Mouse (Mus musculus) cerebellum, adult 2 months (tissue): Measurements from ENCODE around the gene Prmt3. TPM values are rescaled to one million over a fixed set of nuclear protein-coding genes. Genes with fewer than 3 reads are reported as not detected.

Source experiments
- DNase-seq, 2 experiments: peaks; one replicate each; pipeline ENCODE4 v3.0.0; 2021
- H3K27ac ChIP-seq: fragments of 200-500 bp; 2 replicates; pipeline ENCODE4 v1.5.1; 2012; ENCODE audit warnings: low read length, control low read depth, inconsistent platforms; ENCODE audit not compliant: insufficient read depth
- H3K27me3 ChIP-seq: fragments of 200-500 bp; 2 replicates; pipeline ENCODE4 v1.6.1; 2012; ENCODE audit warnings: inconsistent platforms, mild to moderate bottlenecking, low read length, moderate library complexity; ENCODE audit not compliant: control insufficient read depth, insufficient read depth
- H3K4me1 ChIP-seq: fragments of 200-500 bp; 2 replicates; pipeline ENCODE4 v1.6.1; 2011; ENCODE audit warnings: low read length; ENCODE audit not compliant: control insufficient read depth, insufficient read depth
- H3K4me3 ChIP-seq: fragments of 200-500 bp; replicated peaks from 2 replicates; pipeline ENCODE3; 2011; ENCODE audit warnings: mild to moderate bottlenecking, low read depth, low read length, control low read depth; ENCODE audit not compliant: insufficient read depth
- CTCF ChIP-seq: fragments of 200-500 bp; IDR thresholded peaks from 2 replicates; pipeline ENCODE4 v1.5.1; 2011; ENCODE audit warnings: low read depth, mild to moderate bottlenecking, control low read depth, low read length, moderate library complexity, borderline replicate concordance; ENCODE audit not compliant: insufficient read depth
- POLR2A ChIP-seq: fragments of 200-500 bp; IDR thresholded peaks from 2 replicates; pipeline ENCODE4 v1.6.1; 2011; ENCODE audit warnings: low read length, control low read depth, borderline replicate concordance; ENCODE audit not compliant: insufficient read depth
- WGBS: fragments of 180-500 bp; shearing (Covaris S2); methylation state at CpG from one replicate; pipeline ENCODE4 v1.1.7; 2018; 5-methylcytosine and 5-hydroxymethylcytosine counted together
- polyA plus RNA-seq: library from polyadenylated mRNA; depleted of rRNA; stranded (reverse); fragments of >200 nt; gene quantifications from 2 replicates; pipeline ENCODE4 v1.2.3, GENCODE M21; 2012

Gene Prmt3
- polyA plus RNA-seq, 1 experiment, result 31.1 TPM

GRCm38 (mm10) chr7:49803511-49803910, 25.4 kb downstream of the Prmt3 start:
- 72% methylated on average over 6 of the region's 6 CpGs for WGBS
- H3K27ac ChIP-seq, result no peak overlapping the region
- no peaks in the 10 kb centered on the region for H3K4me1 ChIP-seq
- no peaks in the 10 kb centered on the region for H3K27me3 ChIP-seq
- no peak for DNase-seq
- TF ChIP-seq CTCF (no peak), POLR2A (no peak)
- no peak overlapping the region for H3K4me3 ChIP-seq

GRCm38 (mm10) chr7:49804638-49805165, 26.6 kb downstream of the Prmt3 start:
- 82% methylated on average over 5 of the region's 5 CpGs for WGBS
- Histone ChIP-seq H3K4me1 (no peaks in the 10 kb centered on the region), H3K27ac (no peak overlapping the region), H3K4me3 (no peak overlapping the region), H3K27me3 (no peaks in the 10 kb centered on the region)
- TF ChIP-seq CTCF, result no peak
- no peak for TF ChIP-seq POLR2A
- no peak for DNase-seq

DNA sequence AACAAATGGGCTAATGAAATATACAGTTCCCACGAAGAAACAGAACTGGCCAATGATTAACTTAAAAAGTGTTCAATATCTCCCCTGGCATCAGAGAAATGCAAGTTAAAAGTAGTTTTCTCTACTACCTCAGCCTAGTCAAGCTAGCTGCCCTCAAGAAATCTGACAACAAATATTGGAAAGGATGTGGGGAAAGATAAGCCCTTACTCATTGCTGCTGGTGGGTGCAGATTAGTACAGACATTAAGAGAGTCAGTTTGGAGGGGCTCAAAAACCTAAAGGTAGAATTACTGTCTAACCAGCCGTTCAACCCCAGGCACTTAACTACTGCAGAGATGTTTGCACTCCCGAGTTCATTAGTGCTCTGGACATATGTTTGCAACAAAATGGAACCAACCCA, 27.5 kb downstream of the Prmt3 start:
- 88% methylated on average over 3 of the region's 3 CpGs for WGBS
- Histone ChIP-seq H3K27me3 (no peaks in the 10 kb centered on the region), H3K4me1 (no peaks in the 10 kb centered on the region), H3K27ac (no peak overlapping the region), H3K4me3 (no peak overlapping the region)
- DNase-seq, result no peak
- no peak for TF ChIP-seq CTCF
- no peak for TF ChIP-seq POLR2A

GRCm38 (mm10) chr7:49807093-49807682, 29.0 kb downstream of the Prmt3 start:
- TF ChIP-seq POLR2A (no peak), CTCF (no peak)
- H3K27me3 ChIP-seq, result no peaks in the 10 kb centered on the region
- no peak overlapping the region for H3K27ac ChIP-seq
- H3K4me1 ChIP-seq, result no peaks in the 10 kb centered on the region
- no peak overlapping the region for H3K4me3 ChIP-seq
- WGBS, result 89% methylated on average over 9 of the region's 9 CpGs
- DNase-seq, result no peak

GRCm38 (mm10) chr7:49807846-49808622, 29.9 kb downstream of the Prmt3 start:
- TF ChIP-seq POLR2A (no peak), CTCF (no peak)
- 66% methylated on average over 17 of the region's 17 CpGs for WGBS
- H3K4me1 ChIP-seq, result no peaks in the 10 kb centered on the region
- no peak overlapping the region for H3K27ac ChIP-seq
- H3K4me3 ChIP-seq, result no peak overlapping the region
- no peaks in the 10 kb centered on the region for H3K27me3 ChIP-seq
- DNase-seq, result no peak

- 96% methylated on average over 6 of the region's 6 CpGs for WGBS
- no peak overlapping the region for H3K4me3 ChIP-seq
- TF ChIP-seq CTCF (no peak), POLR2A (no peak)
- DNase-seq, result no peak
- no peaks in the 10 kb centered on the region for H3K4me1 ChIP-seq
- H3K27me3 ChIP-seq, result no peaks in the 10 kb centered on the region
- H3K27ac ChIP-seq, result no peak overlapping the region
Measured at GRCm38 (mm10) chr7:49809100-49809499, 31.0 kb downstream of the Prmt3 start.

GRCm38 (mm10) chr7:49809562-49809961, 31.4 kb downstream of the Prmt3 start:
- DNase-seq, result no peak
- H3K4me1 ChIP-seq, result no peaks in the 10 kb centered on the region
- TF ChIP-seq POLR2A (no peak), CTCF (no peak)
- no peaks in the 10 kb centered on the region for H3K27me3 ChIP-seq
- H3K27ac ChIP-seq, result no peak overlapping the region
- no peak overlapping the region for H3K4me3 ChIP-seq
- WGBS, result 93% methylated on average over 3 of the region's 3 CpGs

- WGBS, result 54% methylated on average over 4 of the region's 4 CpGs
- no peak for TF ChIP-seq POLR2A
- 0 out of 2 replicates have a peak, but pooled peaks have one; percentile 8 for TF ChIP-seq CTCF
- DNase-seq, result no peak
- Histone ChIP-seq H3K4me3 (no peak overlapping the region), H3K4me1 (no peaks in the 10 kb centered on the region), H3K27ac (no peak overlapping the region), H3K27me3 (no peaks in the 10 kb centered on the region)
Measured at GRCm38 (mm10) chr7:49811346-49811745, 33.2 kb downstream of the Prmt3 start.
